Mouse (Mus musculus): ENCODE measurements around the gene Trio. TPM values are rescaled to one million over a fixed set of nuclear protein-coding genes. Genes with fewer than 3 reads are reported as not detected.

Trio gene
- polyA plus RNA-seq, 1 experiment from 2014 or later = 5.1 TPM

DNA sequence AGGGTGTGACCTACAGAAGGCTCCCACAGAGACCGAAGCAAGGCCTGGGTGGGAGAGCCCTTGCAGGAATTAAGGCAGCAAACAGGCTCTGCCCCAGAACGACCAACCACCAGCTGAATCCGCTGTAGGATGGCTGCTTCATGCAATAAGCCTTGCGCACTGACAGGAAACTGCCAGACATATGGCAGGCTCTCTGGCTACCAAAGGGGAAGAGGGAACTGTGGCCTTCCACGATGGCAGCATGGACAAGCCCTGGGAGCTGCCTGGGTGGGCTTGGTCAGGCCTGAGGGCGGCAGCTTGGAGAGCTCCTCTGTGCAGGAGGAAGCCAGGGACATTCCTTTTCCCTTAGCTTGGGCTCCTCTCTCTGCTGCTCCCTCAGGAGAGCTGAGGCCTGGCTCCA is 159.6 kb downstream of the Trio start:
- Histone ChIP-seq H3K9ac (replicated peaks) (no peak overlapping the region), H3K4me1 (ENCODE audit: insufficient read depth) (no peaks in the 10 kb centered on the region), H3K27me3 (ENCODE audit: insufficient read depth, low read length) (no peaks in the 10 kb centered on the region), H3K4me2 (ENCODE audit: low read depth, low read length) (no peak overlapping the region), H3K27ac (ENCODE audit: low read depth) (no peak overlapping the region), H3K9me3 (ENCODE audit: low read length) (no peaks in the 10 kb centered on the region), H3K36me3 (replicated peaks; ENCODE audit: insufficient read depth, low read length) (peaks cover 16% of the 10 kb centered on the region; the same call in 1 of the 2 replicates), H3K4me3 (ENCODE audit: low read depth, low read length) (no peak overlapping the region)
- 79% methylated on average over 6 of the region's 6 CpGs for WGBS (ENCODE audit: insufficient replicate concordance)
- ATAC-seq = no peak
- TF ChIP-seq CTCF (IDR thresholded peaks at IDR 0.05; ENCODE audit: low read depth) = no peak
- TF ChIP-seq EP300 (IDR thresholded peaks at IDR 0.05; ENCODE audit: low read depth) = no peak
- DNase-seq = no peak

- TF ChIP-seq CTCF (IDR thresholded peaks at IDR 0.05; ENCODE audit: low read depth) (no peak), EP300 (IDR thresholded peaks at IDR 0.05; ENCODE audit: low read depth) (peak; percentile 21; the same call in 1 of the 2 replicates)
- no peak for ATAC-seq
Observed at GRCm38 (mm10) chr15:27864397-27864796, 161.3 kb downstream of the Trio start.

GRCm38 (mm10) chr15:27862949-27863348 is 162.7 kb downstream of the Trio start:
- H3K4me1 ChIP-seq (ENCODE audit: insufficient read depth) = no peaks in the 10 kb centered on the region
- H3K9me3 ChIP-seq (ENCODE audit: low read length) = no peaks in the 10 kb centered on the region
- TF ChIP-seq CTCF (IDR thresholded peaks at IDR 0.05; ENCODE audit: low read depth) (no peak), EP300 (IDR thresholded peaks at IDR 0.05; ENCODE audit: low read depth) (no peak)
- no peak overlapping the region for H3K27ac ChIP-seq (ENCODE audit: low read depth)
- ATAC-seq (no peak), DNase-seq (no peak)
- 69% methylated on average over 11 of the region's 11 CpGs for WGBS (ENCODE audit: insufficient replicate concordance)
- no peak overlapping the region for H3K9ac ChIP-seq (replicated peaks)
- peaks cover 11% of the 10 kb centered on the region; the same call in 1 of the 2 replicates for H3K36me3 ChIP-seq (replicated peaks; ENCODE audit: insufficient read depth, low read length)
- no peak overlapping the region for H3K4me2 ChIP-seq (ENCODE audit: low read depth, low read length)
- no peak overlapping the region for H3K4me3 ChIP-seq (ENCODE audit: low read depth, low read length)
- H3K27me3 ChIP-seq (ENCODE audit: insufficient read depth, low read length) = no peaks in the 10 kb centered on the region

More at GRCm38 (mm10) chr15:27864397-27864796, 161.3 kb downstream of the Trio start:
- H3K36me3 ChIP-seq (replicated peaks; ENCODE audit: insufficient read depth, low read length) = peaks cover 13% of the 10 kb centered on the region; the same call in 1 of the 2 replicates
- H3K4me3 ChIP-seq (ENCODE audit: low read depth, low read length) = no peak overlapping the region
- H3K9me3 ChIP-seq (ENCODE audit: low read length) = no peaks in the 10 kb centered on the region
- H3K4me2 ChIP-seq (ENCODE audit: low read depth, low read length) = no peak overlapping the region
- no peak for DNase-seq
- no peak overlapping the region for H3K27ac ChIP-seq (ENCODE audit: low read depth)
- no peaks in the 10 kb centered on the region for H3K27me3 ChIP-seq (ENCODE audit: insufficient read depth, low read length)
- 75% methylated on average over 6 of the region's 6 CpGs for WGBS (ENCODE audit: insufficient replicate concordance)
- H3K4me1 ChIP-seq (ENCODE audit: insufficient read depth) = no peaks in the 10 kb centered on the region
- H3K9ac ChIP-seq (replicated peaks) = no peak overlapping the region

DNA sequence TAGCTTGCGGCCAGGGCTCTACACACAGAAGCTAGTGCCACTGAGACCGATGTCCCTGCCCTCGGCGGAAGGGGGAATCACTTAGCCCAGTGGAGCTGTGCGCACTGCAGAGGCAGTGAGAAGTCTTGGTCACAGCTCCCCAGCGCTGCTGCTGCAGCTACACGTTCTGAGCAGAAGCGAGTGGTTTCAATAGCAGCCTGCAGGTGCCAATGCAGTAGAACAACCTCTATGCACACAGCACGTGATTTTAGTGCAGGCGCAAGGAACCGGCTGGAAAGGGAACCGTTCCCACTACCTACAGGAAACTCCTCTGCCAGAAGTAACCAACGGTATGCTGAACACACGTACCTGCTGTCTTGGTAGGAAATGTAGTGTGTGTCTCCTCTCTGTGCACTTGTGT is 165.2 kb downstream of the Trio start:
- H3K9me3 ChIP-seq (ENCODE audit: low read length) = no peaks in the 10 kb centered on the region
- H3K4me2 ChIP-seq (ENCODE audit: low read depth, low read length) = no peak overlapping the region
- no peak overlapping the region for H3K27ac ChIP-seq (ENCODE audit: low read depth)
- DNase-seq = no peak
- peaks cover 7% of the 10 kb centered on the region; the same call in 1 of the 2 replicates for H3K36me3 ChIP-seq (replicated peaks; ENCODE audit: insufficient read depth, low read length)
- H3K4me3 ChIP-seq (ENCODE audit: low read depth, low read length) = no peak overlapping the region
- H3K4me1 ChIP-seq (ENCODE audit: insufficient read depth) = no peaks in the 10 kb centered on the region
- no peak for TF ChIP-seq CTCF (IDR thresholded peaks at IDR 0.05; ENCODE audit: low read depth)
- no peak for TF ChIP-seq EP300 (IDR thresholded peaks at IDR 0.05; ENCODE audit: low read depth)
- no peaks in the 10 kb centered on the region for H3K27me3 ChIP-seq (ENCODE audit: insufficient read depth, low read length)
- WGBS (ENCODE audit: insufficient replicate concordance) = 82% methylated on average over 14 of the region's 14 CpGs
- no peak overlapping the region for H3K9ac ChIP-seq (replicated peaks)
- no peak for ATAC-seq

DNA sequence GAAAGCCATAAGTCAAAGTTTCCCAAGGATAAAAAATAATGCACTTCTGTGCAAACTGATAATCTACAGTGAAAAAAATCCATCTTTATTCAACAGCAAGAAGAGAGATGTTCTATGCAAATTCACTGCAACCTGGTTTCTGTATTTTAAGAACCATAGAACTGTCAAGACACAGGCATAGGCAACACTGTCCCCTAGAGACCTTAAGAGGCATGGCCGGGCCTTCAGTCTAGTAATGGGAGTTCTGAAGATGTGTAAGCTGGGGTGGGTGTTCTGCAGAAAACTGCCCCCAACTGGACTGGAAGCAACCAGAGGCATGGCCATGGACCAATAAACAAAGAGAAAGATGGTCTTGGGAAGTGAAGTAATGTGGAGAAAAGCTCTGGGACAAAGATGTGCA is 166.1 kb downstream of the Trio start:
- DNase-seq (no peak), ATAC-seq (no peak)
- peak; percentile 48 for TF ChIP-seq CTCF (IDR thresholded peaks at IDR 0.05; ENCODE audit: low read depth)
- TF ChIP-seq EP300 (IDR thresholded peaks at IDR 0.05; ENCODE audit: low read depth) = no peak
- H3K9me3 ChIP-seq (ENCODE audit: low read length) = no peaks in the 10 kb centered on the region
- no peaks in the 10 kb centered on the region for H3K27me3 ChIP-seq (ENCODE audit: insufficient read depth, low read length)
- peaks cover 6% of the 10 kb centered on the region; the same call in 1 of the 2 replicates for H3K36me3 ChIP-seq (replicated peaks; ENCODE audit: insufficient read depth, low read length)
- no peak overlapping the region for H3K9ac ChIP-seq (replicated peaks)
- no peak overlapping the region for H3K27ac ChIP-seq (ENCODE audit: low read depth)
- no peak overlapping the region for H3K4me3 ChIP-seq (ENCODE audit: low read depth, low read length)
- 83% methylated on average over 1 of the region's 1 CpGs for WGBS (ENCODE audit: insufficient replicate concordance)
- no peaks in the 10 kb centered on the region for H3K4me1 ChIP-seq (ENCODE audit: insufficient read depth)
- no peak overlapping the region for H3K4me2 ChIP-seq (ENCODE audit: low read depth, low read length)

GRCm38 (mm10) chr15:27859115-27859514 is 166.5 kb downstream of the Trio start:
- DNase-seq (no peak), ATAC-seq (no peak)
- Histone ChIP-seq H3K4me2 (ENCODE audit: low read depth, low read length) (no peak overlapping the region), H3K4me1 (ENCODE audit: insufficient read depth) (no peaks in the 10 kb centered on the region), H3K9me3 (ENCODE audit: low read length) (no peaks in the 10 kb centered on the region), H3K27ac (ENCODE audit: low read depth) (no peak overlapping the region), H3K36me3 (replicated peaks; ENCODE audit: insufficient read depth, low read length) (peaks cover 5% of the 10 kb centered on the region; the same call in 1 of the 2 replicates), H3K4me3 (ENCODE audit: low read depth, low read length) (no peak overlapping the region), H3K27me3 (ENCODE audit: insufficient read depth, low read length) (no peaks in the 10 kb centered on the region), H3K9ac (replicated peaks) (no peak overlapping the region)
- TF ChIP-seq CTCF (IDR thresholded peaks at IDR 0.05; ENCODE audit: low read depth) (no peak), EP300 (IDR thresholded peaks at IDR 0.05; ENCODE audit: low read depth) (no peak)
- WGBS (ENCODE audit: insufficient replicate concordance) = 56% methylated on average over 6 of the region's 6 CpGs

All from liver, postnatal 0 days (tissue).